Mouse (Mus musculus): ENCODE results near the gene Zfp593. TPM values are rescaled to one million over a fixed set of nuclear protein-coding genes. Genes with fewer than 3 reads are reported as not detected.

Gene Zfp593
- total RNA-seq (2014; rRNA removed; ENCODE audit: low replicate concordance) (4.0 and 4.2 TPM in 2 replicates), polyA plus RNA-seq (2015; fragmentation: Nextera tagmentation; extraction: Ambion mirVana) (5.4 and 6.0 TPM in 2 replicates)

DNA sequence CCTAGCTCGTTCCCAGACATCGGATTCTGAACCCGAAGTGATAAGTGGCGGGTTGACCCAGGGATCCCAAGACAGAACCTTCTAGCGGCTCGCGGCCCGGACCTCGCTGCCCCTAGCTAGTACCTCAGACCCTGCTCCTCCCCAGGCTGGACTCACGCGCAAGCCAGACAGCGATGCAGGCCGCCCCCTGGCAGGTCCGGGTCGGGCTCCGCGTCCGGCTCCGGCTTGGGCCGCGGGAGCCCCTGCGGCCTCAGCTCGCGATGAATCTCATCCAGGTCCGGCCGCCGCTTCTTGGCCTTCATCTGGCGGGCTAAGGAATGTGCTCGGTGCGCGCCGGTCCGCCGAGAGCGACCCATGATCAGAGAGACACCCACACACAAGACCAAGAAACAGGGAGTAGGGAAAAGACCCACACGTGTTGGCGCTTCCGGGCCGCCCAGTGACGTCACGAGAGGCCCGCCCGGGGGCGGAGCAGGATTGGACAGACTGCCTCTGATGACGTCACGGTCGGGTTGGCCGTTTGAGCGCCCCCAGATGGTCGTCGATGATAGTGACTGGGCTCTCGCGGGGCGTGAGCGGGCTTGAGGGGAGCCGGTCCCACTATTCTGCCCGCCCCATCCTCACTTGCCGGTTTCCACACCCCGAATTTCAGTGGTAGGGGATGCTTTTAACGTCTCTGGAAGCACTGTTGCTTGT is at the start of gene Zfp593:
Zfp593 (minus strand) TSS at position 445 of the 696 bp plus-strand sequence.
- Histone ChIP-seq H3K4me3 (ENCODE audit: low read depth, low read length) (peak within 1 kb of the TSS; percentile 79), H3K4me1 (ENCODE audit: control insufficient read depth, insufficient read depth) (peaks cover 8% of the 10 kb centered on the region; the same call in 1 of the 2 replicates), H3K27ac (ENCODE audit: low read depth) (no peak within 1 kb of the TSS), H3K9ac (replicated peaks; ENCODE audit: low read depth, low read length) (peak within 1 kb of the TSS; percentile 77), H3K4me2 (ENCODE audit: low read depth, low read length) (peak within 1 kb of the TSS; percentile 99), H3K9me3 (replicated peaks; ENCODE audit: control insufficient read depth, low read length) (no peaks in the 10 kb centered on the region), H3K36me3 (replicated peaks; ENCODE audit: control insufficient read depth, insufficient read depth, low read length) (no peaks in the 10 kb centered on the region), H3K27me3 (ENCODE audit: control insufficient read depth, insufficient read depth, low read length) (peaks cover 17% of the 10 kb centered on the region)
- under 1% methylated on average over 60 of the region's 60 CpGs for WGBS
- ATAC-seq (ENCODE audit: insufficient read depth, low read depth): peak; percentile 80
- DNase-seq (ENCODE audit: low spot score): peak; percentile 86
- TF ChIP-seq CTCF (IDR thresholded peaks at IDR 0.05; ENCODE audit: low read depth) (peak; percentile 58), EP300 (IDR thresholded peaks at IDR 0.05; ENCODE audit: low read depth) (no peak)

DNA sequence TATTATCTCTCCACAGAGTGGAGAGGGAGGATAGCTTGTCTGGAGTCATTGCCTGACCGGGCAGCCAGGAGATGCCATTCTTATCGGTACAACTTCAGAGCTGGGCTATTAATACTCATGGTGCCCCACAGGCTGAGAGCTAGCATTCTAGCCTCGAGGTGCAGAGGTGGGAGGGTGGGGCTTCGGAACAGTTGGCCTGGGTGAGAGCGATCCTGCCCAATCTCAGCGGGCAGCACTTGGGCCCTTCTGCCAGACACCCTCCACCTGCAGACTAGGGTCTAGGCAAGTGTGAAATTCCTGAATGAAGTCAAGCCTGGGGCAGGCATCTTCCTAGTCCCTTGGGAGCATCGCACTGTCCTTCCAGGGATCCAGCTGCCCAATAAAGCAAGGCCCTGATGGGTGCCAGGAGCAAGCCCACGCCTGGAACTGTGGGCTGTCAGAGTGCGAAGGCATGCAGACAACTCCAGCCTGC is 48.3 kb upstream of the Zfp593 start:
- no peaks in the 10 kb centered on the region for H3K9me3 ChIP-seq (replicated peaks; ENCODE audit: control insufficient read depth, low read length)
- peak overlapping the region; percentile 42 for H3K4me2 ChIP-seq (ENCODE audit: low read depth, low read length)
- 13% methylated on average over 9 of the region's 9 CpGs for WGBS
- H3K4me3 ChIP-seq (ENCODE audit: low read depth, low read length): peak overlapping the region; percentile 15; the same call in 1 of the 2 replicates
- H3K27me3 ChIP-seq (ENCODE audit: control insufficient read depth, insufficient read depth, low read length): no peaks in the 10 kb centered on the region
- peaks cover 23% of the 10 kb centered on the region for H3K4me1 ChIP-seq (ENCODE audit: control insufficient read depth, insufficient read depth)
- DNase-seq (ENCODE audit: low spot score) (peak; percentile 93), ATAC-seq (ENCODE audit: insufficient read depth, low read depth) (peak; percentile 95)
- H3K27ac ChIP-seq (ENCODE audit: low read depth): peak overlapping the region; percentile 94
- TF ChIP-seq CTCF (IDR thresholded peaks at IDR 0.05; ENCODE audit: low read depth) (peak; percentile 14; the same call in 1 of the 2 replicates), EP300 (IDR thresholded peaks at IDR 0.05; ENCODE audit: low read depth) (no peak)
- H3K9ac ChIP-seq (replicated peaks; ENCODE audit: low read depth, low read length): no peak overlapping the region
- no peaks in the 10 kb centered on the region for H3K36me3 ChIP-seq (replicated peaks; ENCODE audit: control insufficient read depth, insufficient read depth, low read length)

DNA sequence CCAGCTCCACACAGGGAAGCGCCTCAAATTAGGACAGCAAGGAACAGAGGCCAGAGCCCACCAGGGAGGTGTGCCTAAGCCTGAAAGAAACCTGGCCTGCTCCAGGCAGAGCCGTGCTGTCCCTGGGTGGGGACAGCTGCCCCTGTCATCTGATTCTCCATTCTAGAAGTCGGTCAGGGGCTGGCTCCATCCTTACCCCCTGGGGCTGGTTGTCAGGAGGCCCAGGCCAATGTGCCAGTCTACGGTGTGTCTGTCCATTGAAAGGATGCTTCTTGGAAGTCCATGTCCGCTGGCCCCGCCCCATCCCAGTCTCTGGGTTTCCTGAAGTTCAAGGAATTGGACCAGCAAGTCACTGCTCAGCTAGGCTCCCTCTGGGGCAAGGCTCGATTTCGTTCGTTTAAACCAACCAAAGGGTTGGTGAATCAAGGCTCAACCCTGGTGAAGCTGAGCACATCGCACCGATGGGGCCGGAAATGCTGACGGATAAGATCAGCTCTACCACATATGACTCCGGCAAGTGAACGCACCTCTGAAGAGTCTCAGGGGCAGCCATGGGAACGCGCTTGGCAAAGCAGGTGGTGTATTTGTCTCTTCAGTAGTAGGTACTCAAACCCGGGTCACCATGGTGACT is 47.8 kb upstream of the Zfp593 start:
- no peaks in the 10 kb centered on the region for H3K36me3 ChIP-seq (replicated peaks; ENCODE audit: control insufficient read depth, insufficient read depth, low read length)
- no peaks in the 10 kb centered on the region for H3K27me3 ChIP-seq (ENCODE audit: control insufficient read depth, insufficient read depth, low read length)
- H3K4me2 ChIP-seq (ENCODE audit: low read depth, low read length): peak overlapping the region; percentile 42
- no peaks in the 10 kb centered on the region for H3K9me3 ChIP-seq (replicated peaks; ENCODE audit: control insufficient read depth, low read length)
- ATAC-seq (ENCODE audit: insufficient read depth, low read depth) (no peak), DNase-seq (ENCODE audit: low spot score) (no peak)
- H3K9ac ChIP-seq (replicated peaks; ENCODE audit: low read depth, low read length): no peak overlapping the region
- peak overlapping the region; percentile 94 for H3K27ac ChIP-seq (ENCODE audit: low read depth)
- 27% methylated on average over 18 of the region's 18 CpGs for WGBS
- no peak for TF ChIP-seq EP300 (IDR thresholded peaks at IDR 0.05; ENCODE audit: low read depth)
- TF ChIP-seq CTCF (IDR thresholded peaks at IDR 0.05; ENCODE audit: low read depth): no peak
- H3K4me3 ChIP-seq (ENCODE audit: low read depth, low read length): peak overlapping the region; percentile 15; the same call in 1 of the 2 replicates
- H3K4me1 ChIP-seq (ENCODE audit: control insufficient read depth, insufficient read depth): peaks cover 28% of the 10 kb centered on the region

DNA sequence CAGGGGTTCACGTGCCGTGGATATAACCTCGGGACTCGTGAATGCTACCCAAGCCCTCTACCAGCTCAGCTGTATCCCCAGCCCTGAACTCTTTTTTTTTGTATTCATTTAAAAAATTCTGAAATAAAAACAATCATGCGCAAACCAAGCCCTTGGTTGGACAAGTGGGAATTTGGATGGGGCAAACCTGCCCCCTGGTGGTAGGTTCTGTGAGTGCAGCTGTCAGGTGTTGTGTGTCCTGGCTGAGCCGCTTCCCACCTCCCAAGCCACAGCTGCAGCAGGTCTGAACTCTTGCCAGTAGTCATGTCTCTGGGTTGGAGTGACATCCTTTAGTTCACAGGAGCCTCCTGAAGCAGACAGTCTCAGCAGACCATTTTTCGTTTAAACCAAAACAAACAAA is 46.7 kb upstream of the Zfp593 start:
- no peak overlapping the region for H3K4me2 ChIP-seq (ENCODE audit: low read depth, low read length)
- DNase-seq (ENCODE audit: low spot score) (peak; percentile 66), ATAC-seq (ENCODE audit: insufficient read depth, low read depth) (no peak)
- 19% methylated on average over 7 of the region's 7 CpGs for WGBS
- H3K27me3 ChIP-seq (ENCODE audit: control insufficient read depth, insufficient read depth, low read length): no peaks in the 10 kb centered on the region
- peaks cover 31% of the 10 kb centered on the region for H3K4me1 ChIP-seq (ENCODE audit: control insufficient read depth, insufficient read depth)
- H3K27ac ChIP-seq (ENCODE audit: low read depth): no peak overlapping the region
- no peaks in the 10 kb centered on the region for H3K9me3 ChIP-seq (replicated peaks; ENCODE audit: control insufficient read depth, low read length)
- TF ChIP-seq EP300 (IDR thresholded peaks at IDR 0.05; ENCODE audit: low read depth) (no peak), CTCF (IDR thresholded peaks at IDR 0.05; ENCODE audit: low read depth) (peak; percentile 91)
- H3K36me3 ChIP-seq (replicated peaks; ENCODE audit: control insufficient read depth, insufficient read depth, low read length): no peaks in the 10 kb centered on the region
- no peak overlapping the region for H3K9ac ChIP-seq (replicated peaks; ENCODE audit: low read depth, low read length)
- H3K4me3 ChIP-seq (ENCODE audit: low read depth, low read length): no peak overlapping the region

DNA sequence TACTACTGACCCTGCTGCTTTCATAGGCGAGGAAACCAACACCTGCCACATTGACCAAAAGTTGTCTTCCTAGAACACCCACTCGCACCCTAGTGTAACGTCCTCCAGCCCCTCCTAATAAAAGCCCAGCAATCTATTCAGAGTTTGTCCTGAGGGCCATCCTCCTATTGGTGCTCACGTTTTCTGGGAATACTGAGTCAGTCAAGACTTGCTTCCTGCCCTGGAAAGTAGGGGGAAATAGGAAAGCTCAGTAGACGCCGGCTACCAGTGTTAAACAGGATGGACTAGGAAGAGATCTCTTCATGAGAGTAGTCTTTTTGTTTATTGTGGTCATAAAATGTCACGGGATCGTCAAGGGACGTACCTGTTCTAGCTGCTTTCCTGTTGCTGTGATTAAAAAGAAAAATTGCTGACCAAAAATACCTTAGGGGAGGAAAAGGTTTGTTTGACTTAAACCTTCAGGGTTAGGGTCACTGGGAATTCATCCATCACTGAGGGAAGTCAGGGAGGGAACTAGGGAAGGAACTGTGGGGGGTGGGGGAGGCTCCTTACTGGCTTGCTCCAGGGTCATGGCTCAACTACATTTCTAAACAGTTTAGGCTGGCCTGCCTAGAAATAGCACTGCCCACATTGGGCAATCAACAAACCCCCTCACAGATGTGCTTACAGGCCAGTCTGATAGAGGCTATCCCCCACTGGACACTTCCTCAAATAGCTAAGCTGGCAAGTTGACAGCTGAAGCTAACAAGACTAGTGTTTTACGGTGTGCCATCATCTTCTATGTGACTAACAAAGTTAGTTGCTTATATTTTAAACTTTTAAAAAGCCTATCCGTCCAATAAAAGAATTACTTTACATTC is 43.2 kb upstream of the Zfp593 start:
- Histone ChIP-seq H3K4me1 (ENCODE audit: control insufficient read depth, insufficient read depth) (peaks cover 37% of the 10 kb centered on the region), H3K27me3 (ENCODE audit: control insufficient read depth, insufficient read depth, low read length) (no peaks in the 10 kb centered on the region), H3K27ac (ENCODE audit: low read depth) (peak overlapping the region; percentile 96), H3K36me3 (replicated peaks; ENCODE audit: control insufficient read depth, insufficient read depth, low read length) (peaks cover 7% of the 10 kb centered on the region), H3K4me3 (ENCODE audit: low read depth, low read length) (peak overlapping the region; percentile 91), H3K9ac (replicated peaks; ENCODE audit: low read depth, low read length) (peak overlapping the region; percentile 86; the same call in 1 of the 2 replicates), H3K4me2 (ENCODE audit: low read depth, low read length) (peak overlapping the region; percentile 83), H3K9me3 (replicated peaks; ENCODE audit: control insufficient read depth, low read length) (no peaks in the 10 kb centered on the region)
- TF ChIP-seq EP300 (IDR thresholded peaks at IDR 0.05; ENCODE audit: low read depth) (no peak), CTCF (IDR thresholded peaks at IDR 0.05; ENCODE audit: low read depth) (no peak)
- DNase-seq (ENCODE audit: low spot score) (no peak), ATAC-seq (ENCODE audit: insufficient read depth, low read depth) (no peak)
- 33% methylated on average over 11 of the region's 11 CpGs for WGBS

Measured in heart, postnatal 0 days (tissue).